Mouse (Mus musculus) embryo, embryonic 11.5 days (tissue): ENCODE results near the gene 4931428L18Rik.

ENCODE experiments used
- DNase-seq: peaks from one replicate; pipeline ENCODE4 v3.0.0-alpha.2; 2012; ENCODE audit warnings: low read depth, low spot score

The 4931428L18Rik gene

GRCm38 (mm10) chr1:31152799-31153426 lies 69.6 kb downstream of the 4931428L18Rik start:
- DNase-seq, result no peak

- no peak for DNase-seq
These were observed 71.9 kb downstream of the 4931428L18Rik start for GRCm38 (mm10) chr1:31150546-31150945.

GRCm38 (mm10) chr1:31149671-31150070 lies 72.8 kb downstream of the 4931428L18Rik start:
- peak; percentile 32 for DNase-seq

GRCm38 (mm10) chr1:31143571-31143970 lies 78.9 kb downstream of the 4931428L18Rik start:
- DNase-seq, result no peak

GRCm38 (mm10) chr1:31142288-31143094 lies 80.0 kb downstream of the 4931428L18Rik start:
- DNase-seq, result no peak

GRCm38 (mm10) chr1:31138387-31138786 lies 84.1 kb downstream of the 4931428L18Rik start:
- DNase-seq, result no peak

GRCm38 (mm10) chr1:31113466-31113865 lies 109.0 kb downstream of the 4931428L18Rik start:
- DNase-seq, result no peak

- DNase-seq, result no peak
These were observed 114.5 kb downstream of the 4931428L18Rik start for GRCm38 (mm10) chr1:31107961-31108360.

- DNase-seq, result no peak
These were observed 119.4 kb downstream of the 4931428L18Rik start for GRCm38 (mm10) chr1:31102863-31103657.

GRCm38 (mm10) chr1:31102280-31102679 lies 120.2 kb downstream of the 4931428L18Rik start:
- DNase-seq, result no peak

- DNase-seq, result no peak
These were observed 125.3 kb downstream of the 4931428L18Rik start for GRCm38 (mm10) chr1:31097208-31097607.

GRCm38 (mm10) chr1:31096466-31096793 lies 126.1 kb downstream of the 4931428L18Rik start:
- DNase-seq, result no peak

GRCm38 (mm10) chr1:31095706-31096465 lies 126.6 kb downstream of the 4931428L18Rik start:
- no peak for DNase-seq

GRCm38 (mm10) chr1:31094792-31095191 lies 127.7 kb downstream of the 4931428L18Rik start:
- no peak for DNase-seq

GRCm38 (mm10) chr1:31093939-31094338 lies 128.5 kb downstream of the 4931428L18Rik start:
- DNase-seq, result no peak

- DNase-seq, result no peak
These were observed 133.8 kb downstream of the 4931428L18Rik start for GRCm38 (mm10) chr1:31088686-31089085.

- no peak for DNase-seq
These were observed 149.7 kb downstream of the 4931428L18Rik start for GRCm38 (mm10) chr1:31072523-31073370.

GRCm38 (mm10) chr1:31071209-31071608 lies 151.3 kb downstream of the 4931428L18Rik start:
- no peak for DNase-seq

GRCm38 (mm10) chr1:31064817-31065740 lies 157.4 kb downstream of the 4931428L18Rik start:
- no peak for DNase-seq

- DNase-seq, result no peak
These were observed 162.7 kb downstream of the 4931428L18Rik start for GRCm38 (mm10) chr1:31059806-31060205.
